Mouse (Mus musculus) cortical plate, adult 2 months (tissue): ENCODE data around the gene Zbtb45. TPM values are rescaled to one million over a fixed set of nuclear protein-coding genes. Genes with fewer than 3 reads are reported as not detected.

ENCODE experiments used
- H3K27ac ChIP-seq: fragments of 200-500 bp; 2 replicates; pipeline ENCODE4 v1.5.1; 2012; ENCODE audit warnings: low read length, control low read depth, inconsistent platforms; ENCODE audit not compliant: insufficient read depth
- H3K4me1 ChIP-seq: fragments of 200-500 bp; 2 replicates; pipeline ENCODE4 v1.6.1; 2011; ENCODE audit warnings: low read length; ENCODE audit not compliant: control insufficient read depth, insufficient read depth
- H3K4me3 ChIP-seq: fragments of 200-500 bp; 2 replicates; pipeline ENCODE4 v1.5.1; 2011; ENCODE audit warnings: mild to moderate bottlenecking, low read length, control low read depth; ENCODE audit not compliant: insufficient read depth
- CTCF ChIP-seq: fragments of 200-500 bp; IDR thresholded peaks from 2 replicates; pipeline ENCODE4 v1.5.1; 2011; ENCODE audit warnings: mild to moderate bottlenecking, control low read depth, low read length; ENCODE audit not compliant: insufficient read depth; ENCODE audit errors: extremely low read depth
- POLR2A ChIP-seq: fragments of 200-500 bp; IDR thresholded peaks from 2 replicates; pipeline ENCODE4 v1.6.1; 2011; ENCODE audit warnings: mild to moderate bottlenecking, low read length, control low read depth; ENCODE audit not compliant: insufficient read depth; ENCODE audit errors: extremely low read depth
- polyA plus RNA-seq: library from polyadenylated mRNA; depleted of rRNA; stranded (reverse); fragments of >200 nt; gene quantifications from 2 replicates; pipeline ENCODE4 v1.2.3, GENCODE M21; 2012; rRNA removed

Gene Zbtb45
- 32.2 and 33.4 TPM in 2 replicates for polyA plus RNA-seq

DNA sequence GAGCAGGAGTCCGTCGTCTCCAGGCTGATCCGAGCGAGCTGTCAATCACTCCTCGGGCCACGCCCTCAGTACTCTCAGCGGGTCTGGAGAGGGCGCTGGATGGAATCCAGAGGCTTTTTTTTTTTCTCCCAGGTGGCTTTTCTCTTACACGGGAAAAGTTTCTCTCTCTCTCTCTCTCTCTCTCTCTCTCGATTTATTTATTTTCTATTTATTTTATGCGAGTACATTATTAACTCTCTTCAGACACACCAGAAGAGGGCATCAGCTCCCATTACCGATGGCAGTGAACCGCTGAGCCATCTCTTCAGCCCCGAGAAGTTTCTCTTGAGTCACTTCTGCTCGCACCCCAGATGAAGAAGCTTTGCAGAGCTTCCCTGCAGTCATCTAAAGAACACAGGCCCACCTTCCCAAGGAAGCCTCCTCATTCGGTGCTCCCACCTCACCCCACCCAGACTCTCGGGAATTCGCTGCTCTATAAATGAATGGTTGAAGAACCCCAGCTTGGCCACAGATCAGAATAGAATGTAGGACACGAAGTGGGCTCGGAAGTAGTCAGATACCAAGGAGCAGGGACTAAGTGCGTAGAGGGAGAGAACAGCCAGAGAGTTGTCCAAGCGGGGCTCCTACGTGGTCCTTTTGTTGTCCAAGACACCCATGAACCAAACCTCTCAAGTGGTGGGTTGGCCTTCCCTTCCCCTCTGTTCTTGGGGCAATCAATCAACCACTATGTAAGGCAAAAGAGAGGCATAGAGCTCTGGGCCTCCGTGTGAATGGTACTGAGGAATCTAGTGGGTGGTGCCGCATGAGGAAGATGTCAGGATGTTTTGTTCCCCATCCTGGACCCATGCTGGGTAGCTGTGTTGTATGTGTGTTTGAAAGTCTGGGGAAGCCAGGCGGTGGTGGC is at the start of gene Zbtb45:
Gene Zbtb45, minus strand, starts transcription at position 30 of the 904 bp plus-strand sequence.
- Histone ChIP-seq H3K4me3 (peak within 1 kb of the TSS; percentile 81), H3K27ac (peak within 1 kb of the TSS; percentile 93), H3K4me1 (no peaks in the 10 kb centered on the region)
- no peak for TF ChIP-seq POLR2A
- TF ChIP-seq CTCF: no peak

DNA sequence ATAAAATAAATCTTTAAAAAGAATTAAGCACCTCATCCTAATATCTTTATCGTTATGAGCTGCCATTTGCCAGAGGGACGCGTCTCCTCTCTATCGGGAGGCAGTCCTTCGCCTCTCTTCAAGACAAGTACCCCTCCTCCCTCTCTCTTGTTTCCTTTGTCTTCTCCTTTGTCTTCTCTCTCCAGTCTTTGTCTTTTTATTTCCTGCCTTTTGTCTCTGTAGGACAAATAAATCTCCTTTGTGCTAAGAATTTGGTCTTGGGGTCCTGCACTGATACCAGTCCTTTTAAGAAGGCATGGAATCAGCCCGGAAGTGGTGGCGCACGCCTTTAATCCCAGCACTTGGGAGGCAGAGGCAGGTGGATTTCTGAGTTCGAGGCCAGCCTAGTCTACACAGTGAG is 49.7 kb upstream of the Zbtb45 start:
- H3K27ac ChIP-seq: no peak overlapping the region
- H3K4me1 ChIP-seq: no peaks in the 10 kb centered on the region
- no peak overlapping the region for H3K4me3 ChIP-seq
- no peak for TF ChIP-seq POLR2A
- TF ChIP-seq CTCF: no peak

DNA sequence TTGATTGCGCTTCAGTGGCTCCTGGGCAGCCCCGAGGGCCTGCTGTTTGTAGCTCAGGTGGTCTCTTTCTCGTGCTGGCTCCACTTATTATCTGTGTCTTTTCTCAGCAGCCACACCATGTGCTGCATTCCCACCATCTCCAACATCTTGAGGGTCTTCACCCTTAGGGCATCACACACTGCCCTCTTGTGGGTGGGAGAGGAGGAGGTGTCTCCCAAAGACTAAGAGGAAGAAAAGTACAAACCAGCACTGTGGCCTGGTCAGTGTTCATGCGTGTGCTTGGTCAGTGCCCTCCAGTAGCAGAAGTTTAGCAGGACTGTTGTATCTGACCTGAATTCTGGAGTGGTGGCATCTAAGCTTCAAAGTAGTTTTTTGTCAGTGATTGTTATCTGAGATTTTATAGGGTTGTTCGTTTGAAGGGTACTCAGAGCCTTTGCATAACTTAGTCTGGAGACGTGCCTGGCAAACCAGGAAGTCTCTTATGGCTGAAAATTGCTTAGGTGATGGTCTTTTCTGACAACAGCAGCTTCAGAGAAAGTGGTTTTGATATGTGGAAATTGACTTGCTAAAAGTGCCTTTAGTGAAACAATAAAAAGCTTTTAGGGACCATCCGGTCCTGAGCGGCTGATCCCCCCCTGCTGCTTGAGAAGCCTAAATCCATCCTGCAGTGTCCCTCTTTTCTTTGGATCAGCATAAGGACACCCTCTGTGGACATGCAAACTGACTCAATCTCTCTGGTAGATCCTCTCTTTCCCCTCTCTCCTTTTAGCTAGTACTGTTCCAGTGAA is 47.3 kb upstream of the Zbtb45 start:
- Histone ChIP-seq H3K27ac (no peak overlapping the region), H3K4me1 (no peaks in the 10 kb centered on the region), H3K4me3 (no peak overlapping the region)
- TF ChIP-seq POLR2A (no peak), CTCF (0 out of 2 replicates have a peak, but pooled peaks have one; percentile 7)

DNA sequence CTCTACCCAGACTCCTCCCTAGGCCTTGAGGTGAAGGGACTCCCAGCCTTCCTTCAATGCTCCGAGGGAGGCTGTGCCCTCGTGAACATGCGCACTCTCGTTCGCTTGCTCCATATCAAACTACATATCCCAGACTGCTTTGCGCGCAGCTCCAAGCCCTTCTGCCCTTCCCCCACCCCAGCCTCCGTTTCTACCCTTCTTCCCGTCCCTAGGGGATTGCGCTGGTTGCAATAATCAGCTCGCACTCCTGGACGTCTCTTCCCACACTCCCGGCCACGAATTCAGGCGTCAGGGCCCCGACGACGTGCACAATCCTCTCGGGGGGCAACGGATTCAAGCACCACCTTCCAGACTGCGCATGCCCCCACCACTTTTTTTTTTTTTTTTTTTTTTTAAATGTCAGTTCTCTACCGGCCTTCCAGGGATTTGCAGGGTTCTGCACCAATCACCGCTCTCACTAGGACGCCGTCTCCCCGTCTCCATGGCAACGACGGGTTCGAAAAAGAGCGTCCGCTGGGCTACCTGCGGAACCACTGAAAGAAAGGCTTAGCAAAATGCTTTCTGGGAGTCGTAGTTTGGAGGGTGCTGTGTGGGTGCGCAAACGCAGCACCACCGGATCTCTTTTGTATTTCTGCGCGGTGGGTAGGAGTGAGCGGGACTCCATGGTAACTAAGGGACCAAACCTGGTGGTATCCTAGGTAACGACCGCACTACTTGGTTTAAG is 44.6 kb upstream of the Zbtb45 start, which contains the start of gene Mzf1:
Gene Mzf1, minus strand, starts transcription at position 478 of the 724 bp plus-strand sequence.
- H3K27ac ChIP-seq: peak within 1 kb of the TSS; percentile 93
- TF ChIP-seq POLR2A (peak; percentile 80), CTCF (no peak)
- no peaks in the 10 kb centered on the region for H3K4me1 ChIP-seq
- H3K4me3 ChIP-seq: peak within 1 kb of the TSS; percentile 60

DNA sequence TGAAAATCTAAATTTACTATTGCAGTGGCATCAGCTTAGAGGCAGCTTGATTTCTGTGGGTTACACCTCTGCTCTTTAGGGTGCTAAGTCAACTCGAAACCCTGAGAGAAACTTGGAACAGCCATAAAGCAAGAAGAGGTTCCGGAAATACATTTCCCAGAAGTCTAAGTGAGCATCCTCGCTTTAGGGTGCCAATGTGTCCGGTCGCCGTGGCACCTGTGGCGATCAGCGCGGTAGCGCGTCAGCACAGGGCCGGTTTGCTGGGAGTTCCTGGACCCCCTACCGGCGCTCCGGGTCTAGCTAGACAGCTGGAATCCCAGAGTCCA is 44.1 kb upstream of the Zbtb45 start:
- no peaks in the 10 kb centered on the region for H3K4me1 ChIP-seq
- no peak for TF ChIP-seq CTCF
- TF ChIP-seq POLR2A: no peak
- peak overlapping the region; percentile 60 for H3K4me3 ChIP-seq
- peak overlapping the region; percentile 93 for H3K27ac ChIP-seq

DNA sequence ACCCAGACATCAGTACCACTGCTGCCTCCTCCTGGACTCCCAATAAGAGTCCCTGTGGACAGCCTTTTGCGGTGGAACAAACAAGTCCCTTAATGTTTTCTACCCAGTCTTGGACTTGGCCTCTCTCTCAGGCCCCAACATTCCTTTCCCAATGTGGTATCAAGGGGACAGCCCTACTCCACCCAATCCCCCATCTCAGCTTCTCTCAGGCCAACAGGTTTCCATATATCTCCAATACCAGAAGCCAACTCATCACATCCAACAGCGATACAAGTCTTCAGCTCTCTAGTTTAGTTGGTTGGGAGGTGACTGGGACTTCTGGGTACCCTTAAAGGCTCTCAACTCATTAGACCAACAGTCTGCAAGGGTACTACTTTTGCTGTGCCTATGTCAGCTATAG is 43.7 kb upstream of the Zbtb45 start:
- H3K4me1 ChIP-seq: no peaks in the 10 kb centered on the region
- TF ChIP-seq CTCF (no peak), POLR2A (no peak)
- H3K27ac ChIP-seq: peak overlapping the region; percentile 93; the same call in 1 of the 2 replicates
- peak overlapping the region; percentile 60; the same call in 1 of the 2 replicates for H3K4me3 ChIP-seq

DNA sequence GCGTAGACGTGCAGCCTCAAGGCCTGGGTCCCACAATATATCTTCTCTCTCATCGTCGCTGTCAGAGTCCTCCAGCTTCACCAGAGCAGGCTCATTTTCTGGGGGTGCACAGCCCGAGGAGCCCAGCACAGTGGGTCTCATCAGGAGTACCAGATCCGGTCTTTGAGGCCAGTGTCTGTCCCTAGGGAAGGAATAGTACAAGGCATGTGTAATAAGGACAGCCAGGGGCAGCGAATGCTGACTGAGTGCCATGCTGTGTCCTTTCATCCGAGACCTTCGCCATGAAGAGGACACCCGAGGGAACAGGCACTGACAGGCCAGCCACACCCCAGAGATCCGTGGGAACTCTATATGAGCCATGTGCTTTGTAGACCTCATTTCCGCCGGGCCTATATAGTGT is 43.2 kb upstream of the Zbtb45 start:
- TF ChIP-seq CTCF (no peak), POLR2A (no peak)
- no peak overlapping the region for H3K4me3 ChIP-seq

DNA sequence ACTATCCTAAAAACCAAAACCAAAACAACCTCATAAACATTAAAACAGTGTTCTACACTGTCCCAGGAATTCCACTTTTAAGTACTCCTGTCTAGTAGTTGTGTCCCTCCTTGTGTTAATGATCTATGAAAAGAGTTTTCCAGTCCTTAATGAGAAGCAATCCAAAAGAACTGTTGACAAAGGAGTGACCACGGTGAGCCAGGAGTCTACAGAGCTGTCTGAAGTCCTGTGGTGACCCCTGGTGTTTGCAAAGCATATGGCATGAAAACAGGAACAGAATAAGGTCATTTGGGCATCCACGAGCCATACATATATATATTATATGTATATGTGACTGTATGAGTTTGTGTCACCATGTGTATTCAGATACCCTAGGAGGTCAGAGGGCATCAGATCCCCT is 36.2 kb upstream of the Zbtb45 start:
- Histone ChIP-seq H3K27ac (no peak overlapping the region), H3K4me1 (no peaks in the 10 kb centered on the region), H3K4me3 (no peak overlapping the region)
- TF ChIP-seq POLR2A (no peak), CTCF (peak; percentile 50)

More for the DNA sequence above, 43.2 kb upstream of the Zbtb45 start:
- no peaks in the 10 kb centered on the region for H3K4me1 ChIP-seq
- H3K27ac ChIP-seq: no peak overlapping the region

DNA sequence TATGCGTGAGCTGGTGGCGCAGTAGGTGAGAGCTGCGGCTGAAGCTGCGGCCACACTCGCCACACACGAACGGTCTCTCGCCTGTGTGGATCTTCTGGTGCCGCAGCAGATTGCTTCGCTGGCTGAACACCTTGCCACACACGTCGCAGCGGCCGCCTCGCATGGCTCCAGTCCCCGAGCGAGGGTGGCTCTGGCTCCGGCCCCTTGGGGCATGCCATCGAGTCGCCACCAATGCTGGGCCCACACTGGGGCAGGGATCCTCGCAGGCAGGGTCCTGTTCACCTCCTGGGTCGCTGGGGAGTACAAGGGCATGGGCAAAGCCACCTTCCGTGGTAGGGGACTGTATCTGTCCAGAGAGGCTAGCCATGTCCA is 34.4 kb upstream of the Zbtb45 start:
- Histone ChIP-seq H3K4me1 (no peaks in the 10 kb centered on the region), H3K4me3 (peak overlapping the region; percentile 35), H3K27ac (peak overlapping the region; percentile 2; the same call in 1 of the 2 replicates)
- TF ChIP-seq POLR2A: no peak
- TF ChIP-seq CTCF: no peak
